Mouse (Mus musculus) fat pad, adult 2 months (tissue): ENCODE measurements around the gene Cela2a.
A peak's percentile ranks its signal among the peaks of the same experiment; 100 is the strongest.

Source experiments
- DNase-seq: peaks from one replicate; pipeline ENCODE4 v3.0.0-alpha.2; 2011; ENCODE audit warnings: low read depth, low spot score; ENCODE audit errors: extremely low read depth

Cela2a gene

DNA sequence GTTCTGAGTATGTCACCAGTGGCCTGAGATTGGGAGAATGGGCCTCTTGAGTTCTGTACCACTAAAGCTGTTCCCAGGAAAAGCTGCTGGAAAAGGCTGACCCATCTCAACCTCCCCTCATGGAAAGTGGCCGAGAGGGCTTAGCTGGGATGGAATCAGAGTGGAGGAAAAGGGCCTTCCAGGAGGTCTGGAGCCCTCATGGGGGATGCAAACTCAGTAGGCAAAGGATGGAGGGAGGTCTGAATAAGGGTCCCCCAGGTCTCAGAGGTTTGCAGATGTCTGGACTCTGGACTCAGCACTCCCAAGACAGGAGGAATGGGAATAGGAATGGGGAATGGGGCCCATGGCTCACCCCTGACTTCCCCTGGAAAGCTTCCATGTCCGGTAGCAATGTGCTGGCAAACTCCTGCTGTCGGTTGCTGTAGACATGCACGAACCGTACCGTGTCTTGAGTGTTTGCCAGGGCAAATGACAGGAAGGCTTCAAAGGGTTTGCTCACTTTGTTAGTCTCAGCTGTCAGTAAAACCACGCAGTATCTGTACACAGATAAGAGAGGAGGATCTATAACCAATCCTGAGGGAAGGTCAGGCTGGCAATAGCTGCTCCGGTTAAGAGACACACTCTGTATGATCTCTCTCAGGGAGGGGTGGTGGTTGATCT, 56.3 kb downstream of the Cela2a start:
- no peak for DNase-seq

DNA sequence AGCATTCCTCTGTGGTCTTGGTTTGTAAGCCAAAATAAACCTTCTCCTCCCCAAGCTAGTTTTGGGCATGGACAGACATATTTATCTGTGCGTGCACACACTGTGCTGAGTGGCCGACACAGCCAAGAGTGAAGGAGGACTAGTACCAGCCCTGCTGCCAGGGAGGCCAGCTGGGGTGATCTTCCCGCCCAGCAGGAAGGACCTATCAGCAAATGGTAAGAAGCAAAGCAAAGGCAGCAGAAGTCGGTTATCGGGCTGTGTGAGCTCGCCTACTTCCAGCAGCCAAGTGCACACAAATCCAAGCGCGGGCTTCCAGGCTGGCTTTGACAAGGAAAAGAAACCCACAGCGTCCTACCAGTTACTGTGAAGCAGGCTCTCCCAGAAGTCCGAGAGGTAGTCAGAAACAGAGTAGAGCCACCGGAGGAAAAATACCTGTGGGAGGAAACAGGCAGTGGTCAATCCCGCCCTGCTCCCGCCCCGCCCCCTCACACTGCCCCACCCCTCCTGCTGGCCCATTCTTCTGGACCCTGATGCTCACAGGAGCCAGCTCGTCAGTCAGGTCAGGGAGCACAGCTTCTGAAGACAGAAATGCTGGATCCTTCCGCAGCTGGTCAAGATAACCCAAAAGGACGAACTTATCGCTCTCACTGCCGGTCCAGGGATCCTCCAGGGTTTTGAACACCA, 58.5 kb downstream of the Cela2a start:
- DNase-seq: peak; percentile 43

DNA sequence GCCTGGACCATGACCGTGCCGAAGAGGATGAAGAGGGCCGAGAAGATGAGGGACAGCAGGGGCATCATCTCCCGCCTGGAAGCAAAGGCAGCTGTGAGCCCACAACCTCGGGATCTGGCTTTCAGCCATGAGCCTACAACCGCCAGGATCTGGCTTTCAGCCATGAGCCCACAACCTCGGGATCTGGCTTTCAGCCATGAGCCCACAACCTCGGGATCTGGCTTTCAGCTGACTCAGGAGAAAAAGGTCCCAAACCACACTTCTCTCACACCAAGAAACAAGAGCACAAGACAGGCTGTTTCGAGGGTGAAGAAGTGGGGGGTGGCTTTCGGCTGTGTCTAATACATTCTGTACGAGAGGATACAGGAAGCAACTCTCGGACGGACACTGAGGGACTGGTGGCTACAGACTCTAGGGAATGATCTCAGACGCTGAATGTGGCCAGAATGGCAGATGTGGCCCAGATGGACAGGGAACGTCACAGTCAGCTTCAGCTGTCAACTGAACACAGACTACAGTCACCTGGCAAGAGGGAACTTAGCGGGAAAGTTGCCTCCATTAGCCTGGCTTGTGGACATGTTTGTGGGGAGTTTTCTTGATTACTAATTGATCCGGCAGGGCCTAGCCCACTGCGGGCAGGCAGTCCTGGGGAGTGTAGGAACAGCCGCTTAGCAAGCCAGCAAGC, 59.1 kb downstream of the Cela2a start:
- DNase-seq: no peak

DNA sequence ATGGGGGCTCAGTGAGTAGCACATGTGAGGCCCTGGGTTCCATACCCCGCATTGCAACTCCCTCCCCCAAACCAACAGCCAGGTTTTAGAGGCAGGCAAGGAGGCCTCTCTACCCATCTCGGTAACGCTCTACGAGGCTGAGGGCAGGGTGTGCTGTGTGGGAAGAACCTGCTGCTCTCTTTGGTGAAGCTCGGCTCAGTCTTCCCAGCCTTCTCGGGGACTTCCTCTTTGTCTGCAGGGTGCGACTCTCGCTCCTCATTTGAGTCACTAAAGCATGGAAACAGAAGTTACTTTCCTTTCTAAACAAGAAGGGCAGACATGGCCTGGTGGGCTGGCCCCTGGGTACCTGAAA, 59.7 kb downstream of the Cela2a start:
- DNase-seq: no peak

DNA sequence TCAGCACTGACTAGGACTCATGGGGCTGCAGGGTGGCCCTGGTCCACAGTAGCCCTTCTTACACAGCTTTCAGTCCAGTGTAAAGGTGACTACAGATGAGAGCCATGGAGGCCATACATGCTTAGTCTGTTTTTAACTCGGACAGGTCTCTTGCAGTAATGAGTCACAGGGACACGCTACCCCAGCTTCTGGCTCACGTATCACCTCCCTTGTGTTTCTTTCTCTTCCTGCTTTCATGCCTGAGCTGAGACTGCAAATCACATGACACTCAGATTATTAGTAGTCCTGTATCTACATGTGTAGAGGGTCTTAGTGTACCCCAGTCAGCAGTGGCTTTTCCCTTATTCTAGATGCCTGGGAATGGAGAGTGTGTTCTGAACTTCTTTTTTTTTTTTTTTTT, 61.0 kb downstream of the Cela2a start:
- DNase-seq: no peak
